Mouse (Mus musculus) heart, embryonic 13.5 days (tissue): ENCODE data around the gene 4930522H14Rik. TPM values are rescaled to one million over a fixed set of nuclear protein-coding genes. Genes with fewer than 3 reads are reported as not detected.
A peak's percentile ranks its signal among the peaks of the same experiment; 100 is the strongest.

Experiments used
- ATAC-seq: fragments of 200-750 bp; cut with Nextera tagmentation; 2 replicates; pipeline ENCODE4 v1.8.0; 2017; ENCODE audit warnings: moderate TSS enrichment; ENCODE audit not compliant: insufficient number of reproducible peaks, low FRiP score, low TSS enrichment; ENCODE audit errors: extremely low read depth
- H3K27ac ChIP-seq: fragments of 300-500 bp; sonication (generic); replicated peaks from 2 replicates; pipeline ENCODE4 v1.5.1; 2015; ENCODE audit warnings: moderate library complexity, mild to moderate bottlenecking, inconsistent platforms
- H3K27me3 ChIP-seq: fragments of 300-500 bp; sonication (generic); replicated peaks from 2 replicates; pipeline ENCODE4 v1.6.1; 2015; ENCODE audit warnings: mild to moderate bottlenecking, inconsistent platforms
- H3K36me3 ChIP-seq: fragments of 300-500 bp; sonication (generic); 2 replicates; pipeline ENCODE4 v1.6.1; 2015; ENCODE audit warnings: mild to moderate bottlenecking, inconsistent platforms
- H3K4me1 ChIP-seq: fragments of 300-500 bp; sonication (generic); 2 replicates; pipeline ENCODE4 v1.6.1; 2015; ENCODE audit warnings: inconsistent platforms
- H3K4me2 ChIP-seq: fragments of 300-500 bp; sonication (generic); 2 replicates; pipeline ENCODE4 v1.6.1; 2015; ENCODE audit warnings: inconsistent platforms, mild to moderate bottlenecking, moderate library complexity
- H3K4me3 ChIP-seq: fragments of 300-500 bp; sonication (generic); 2 replicates; pipeline ENCODE4 v1.5.1; 2015; ENCODE audit warnings: moderate library complexity, mild to moderate bottlenecking, inconsistent platforms
- H3K9ac ChIP-seq: fragments of 300-500 bp; sonication (generic); 2 replicates; pipeline ENCODE4 v1.6.1; 2015; ENCODE audit warnings: inconsistent platforms, mild to moderate bottlenecking, moderate library complexity
- H3K9me3 ChIP-seq: fragments of 300-500 bp; sonication (generic); 2 replicates; pipeline ENCODE4 v1.6.1; 2016; ENCODE audit warnings: inconsistent platforms
- WGBS: fragments of 180-500 bp; shearing (Covaris S2); methylation state at CpG from one replicate; pipeline ENCODE4 v1.1.7; 2015; ENCODE audit warnings: mixed read lengths; 5-methylcytosine and 5-hydroxymethylcytosine counted together
- polyA plus RNA-seq: library from polyadenylated mRNA; unstranded; fragments of >200 nt; fragmentation: Nextera tagmentation; extraction: Ambion mirVana; gene quantifications from 2 replicates; pipeline ENCODE4 v1.2.1, GENCODE M21; 2015

The 4930522H14Rik gene
- polyA plus RNA-seq, 1 experiment from 2014 or later = not detected

DNA sequence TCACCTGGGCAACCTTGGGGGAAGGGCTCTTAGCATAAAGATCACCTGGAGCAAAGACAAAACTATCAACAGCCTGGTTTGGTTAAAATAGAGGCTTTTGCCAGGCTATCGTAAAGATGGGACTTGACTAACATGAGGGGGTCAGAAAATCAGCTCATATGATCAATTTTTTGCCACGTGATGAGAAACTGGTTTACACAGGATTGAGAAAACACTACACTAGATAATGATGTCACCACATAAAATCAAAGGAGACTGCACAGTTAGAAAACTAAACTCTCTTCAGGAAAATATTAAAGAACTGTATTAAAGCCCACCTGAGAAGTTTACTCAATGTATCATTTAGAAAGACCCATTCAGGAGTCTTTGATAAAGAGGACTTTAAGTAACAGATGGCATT lies 56.0 kb downstream of the 4930522H14Rik start:
- peaks cover 33% of the 10 kb centered on the region for H3K4me1 ChIP-seq
- no peaks in the 10 kb centered on the region for H3K9me3 ChIP-seq
- no peak overlapping the region for H3K27ac ChIP-seq
- 46% methylated on average over 2 of the region's 2 CpGs for WGBS
- no peak for ATAC-seq
- H3K4me2 ChIP-seq = peak overlapping the region; percentile 70
- peaks cover 12% of the 10 kb centered on the region for H3K36me3 ChIP-seq
- peak overlapping the region; percentile 97 for H3K4me3 ChIP-seq
- peak overlapping the region; percentile 99 for H3K9ac ChIP-seq
- H3K27me3 ChIP-seq = no peaks in the 10 kb centered on the region

DNA sequence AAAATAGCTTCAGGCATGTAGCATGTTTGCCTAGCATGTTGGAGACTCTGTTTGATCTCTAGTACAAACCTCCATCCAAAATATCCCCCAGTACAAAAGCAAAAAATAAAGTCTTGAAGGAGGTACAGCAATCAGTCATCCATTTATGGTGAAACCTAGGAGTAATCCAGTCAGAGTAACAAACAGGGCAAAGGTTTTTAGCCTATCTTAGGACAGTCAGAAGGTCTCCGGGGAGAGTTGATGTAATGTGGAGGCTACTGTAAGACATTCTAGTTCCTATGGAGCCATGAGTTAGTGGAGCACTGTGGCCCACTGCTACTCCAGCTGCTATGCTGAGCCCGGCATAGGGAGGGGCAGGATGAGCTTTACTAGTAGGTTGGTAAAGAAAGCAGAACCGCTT lies 58.5 kb downstream of the 4930522H14Rik start:
- no peaks in the 10 kb centered on the region for H3K27me3 ChIP-seq
- peaks cover 12% of the 10 kb centered on the region for H3K36me3 ChIP-seq
- H3K4me3 ChIP-seq = no peak overlapping the region
- H3K27ac ChIP-seq = no peak overlapping the region
- no peak overlapping the region for H3K9ac ChIP-seq
- 89% methylated on average over 3 of the region's 3 CpGs for WGBS
- no peak for ATAC-seq
- H3K4me2 ChIP-seq = no peak overlapping the region
- no peaks in the 10 kb centered on the region for H3K9me3 ChIP-seq
- peaks cover 36% of the 10 kb centered on the region for H3K4me1 ChIP-seq

DNA sequence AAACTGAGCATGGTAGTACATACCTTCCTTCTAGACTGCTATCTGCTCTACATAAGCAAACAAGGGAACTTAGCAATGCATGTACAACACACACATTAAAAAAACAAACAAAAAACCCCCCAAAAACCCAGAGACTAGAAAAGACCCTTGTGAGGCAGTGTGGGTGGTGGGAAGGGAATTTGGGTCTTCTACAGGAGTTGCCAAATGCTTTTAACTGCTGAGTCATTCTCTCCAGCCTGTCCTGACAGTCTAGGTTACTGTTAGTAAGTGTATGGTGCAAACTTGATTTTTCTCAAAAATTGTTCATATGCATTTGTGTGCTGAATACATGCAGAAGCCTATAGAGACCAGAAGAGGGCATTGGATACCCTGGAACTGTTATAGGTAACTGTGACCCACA lies 59.5 kb downstream of the 4930522H14Rik start:
- Histone ChIP-seq H3K9ac (no peak overlapping the region), H3K4me3 (no peak overlapping the region), H3K4me1 (peaks cover 36% of the 10 kb centered on the region), H3K9me3 (no peaks in the 10 kb centered on the region), H3K36me3 (peaks cover 12% of the 10 kb centered on the region), H3K27ac (no peak overlapping the region), H3K27me3 (no peaks in the 10 kb centered on the region), H3K4me2 (no peak overlapping the region)
- no peak for ATAC-seq

DNA sequence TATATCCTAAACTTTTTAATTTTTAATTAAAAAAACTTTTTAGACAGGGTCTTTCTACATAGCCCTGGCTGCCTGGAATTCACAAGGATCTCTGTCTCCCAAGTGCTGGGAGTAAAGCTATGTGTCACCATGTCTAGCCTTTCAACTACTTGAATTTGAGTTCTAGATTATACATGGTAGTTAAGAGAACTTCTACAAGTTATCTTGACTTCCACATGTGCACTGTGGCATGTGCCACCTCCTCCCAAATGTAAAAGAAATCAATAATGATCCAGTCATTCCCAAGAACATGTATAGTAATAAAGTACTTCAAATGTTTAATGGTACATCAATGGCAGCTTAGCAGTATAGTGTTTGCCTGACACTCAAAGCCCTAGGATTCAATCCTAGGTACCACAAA lies 63.4 kb downstream of the 4930522H14Rik start:
- no peak overlapping the region for H3K9ac ChIP-seq
- H3K9me3 ChIP-seq = no peaks in the 10 kb centered on the region
- no peak for ATAC-seq
- H3K4me2 ChIP-seq = no peak overlapping the region
- H3K36me3 ChIP-seq = peaks cover 11% of the 10 kb centered on the region
- no peaks in the 10 kb centered on the region for H3K27me3 ChIP-seq
- peaks cover 27% of the 10 kb centered on the region for H3K4me1 ChIP-seq
- no peak overlapping the region for H3K27ac ChIP-seq
- H3K4me3 ChIP-seq = no peak overlapping the region

DNA sequence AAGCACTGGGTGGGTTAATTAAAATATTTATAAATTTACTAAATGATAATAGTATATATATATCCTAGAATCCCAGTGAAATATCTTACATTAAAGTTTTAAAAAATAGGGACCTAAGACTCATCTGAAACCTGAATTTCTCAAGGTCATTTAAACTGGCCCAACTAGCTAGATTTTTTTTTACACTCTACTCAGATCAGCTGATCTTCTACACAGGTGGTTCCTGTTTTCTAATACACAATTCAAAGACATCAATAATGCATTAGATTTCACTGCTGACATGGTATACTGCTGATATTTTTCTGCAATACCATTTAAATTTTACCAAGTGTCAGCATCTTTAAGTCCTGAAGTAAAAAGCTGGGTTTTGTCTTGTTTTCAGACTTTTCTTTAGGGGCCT lies 67.2 kb downstream of the 4930522H14Rik start:
- Histone ChIP-seq H3K9me3 (no peaks in the 10 kb centered on the region), H3K27me3 (no peaks in the 10 kb centered on the region), H3K27ac (no peak overlapping the region), H3K4me1 (peaks cover 38% of the 10 kb centered on the region), H3K4me2 (no peak overlapping the region), H3K36me3 (no peaks in the 10 kb centered on the region), H3K9ac (no peak overlapping the region), H3K4me3 (no peak overlapping the region)
- no peak for ATAC-seq

DNA sequence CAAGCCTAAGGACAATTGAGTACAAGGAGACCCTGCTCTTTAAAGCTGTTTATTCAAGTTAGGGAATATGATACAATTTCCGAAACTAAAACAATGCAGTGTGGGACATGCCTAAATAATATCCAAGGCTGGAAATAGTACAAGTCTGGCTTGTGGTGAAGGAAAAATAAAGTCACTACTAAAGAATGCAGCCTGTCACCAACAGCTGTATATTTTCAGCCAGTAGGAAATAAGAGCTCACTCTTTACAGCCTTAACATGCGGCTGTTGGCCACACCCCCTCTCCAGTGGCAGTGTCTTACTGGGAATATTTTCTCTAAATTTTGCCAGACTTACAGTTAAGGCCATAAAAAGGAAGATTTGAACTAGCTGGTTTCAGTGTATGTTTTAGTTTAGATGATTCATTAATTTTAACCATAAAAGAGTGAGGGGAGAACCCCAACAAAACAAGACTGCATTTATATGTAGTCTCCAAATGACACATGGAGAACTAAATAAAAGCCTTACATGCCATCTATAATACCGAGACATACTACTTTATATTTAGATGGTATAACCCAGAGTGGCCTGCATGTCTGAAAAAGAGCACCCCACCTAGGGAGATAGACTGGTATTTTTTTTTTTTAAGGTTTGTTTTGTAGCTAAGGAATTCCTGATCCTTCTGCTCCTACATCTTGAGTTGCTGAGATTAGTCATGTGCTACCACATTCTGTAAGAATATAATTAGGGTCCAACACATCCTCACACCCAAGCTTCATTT lies 70.5 kb downstream of the 4930522H14Rik start:
- ATAC-seq = peak; percentile 66
- Histone ChIP-seq H3K4me3 (0 out of 2 replicates have a peak overlapping the region, but pooled peaks have one; percentile 1), H3K9me3 (no peaks in the 10 kb centered on the region), H3K27me3 (no peaks in the 10 kb centered on the region), H3K4me2 (peak overlapping the region; percentile 55), H3K4me1 (peaks cover 42% of the 10 kb centered on the region), H3K27ac (peak overlapping the region; percentile 95), H3K9ac (peak overlapping the region; percentile 74), H3K36me3 (peaks cover 8% of the 10 kb centered on the region)
- 28% methylated on average over 3 of the region's 3 CpGs for WGBS

DNA sequence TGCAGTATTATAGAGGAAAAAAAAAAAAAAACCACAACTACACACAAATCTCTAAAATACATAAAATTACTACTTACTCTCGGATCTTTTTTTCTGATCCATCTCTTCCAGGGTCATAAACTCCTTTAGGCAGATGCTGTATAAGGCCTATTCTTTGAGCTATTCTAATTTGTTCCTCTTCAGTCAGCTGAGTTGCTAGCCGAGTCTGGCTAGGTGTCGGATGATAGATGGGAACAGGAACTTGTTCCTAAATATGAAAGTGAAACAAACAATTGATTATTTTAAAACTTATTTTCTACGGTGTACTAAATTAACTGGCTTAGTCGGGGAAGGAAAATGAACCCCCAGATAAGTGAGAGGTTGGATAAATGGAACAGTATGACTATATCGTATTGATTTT lies 74.3 kb downstream of the 4930522H14Rik start:
- whole genome bisulfite sequencing = 87% methylated on average over 6 of the region's 6 CpGs
- no peaks in the 10 kb centered on the region for H3K27me3 ChIP-seq

More for the DNA sequence above, 74.3 kb downstream of the 4930522H14Rik start:
- no peak for ATAC-seq
- Histone ChIP-seq H3K4me1 (peaks cover 31% of the 10 kb centered on the region), H3K9ac (no peak overlapping the region), H3K4me3 (no peak overlapping the region), H3K9me3 (no peaks in the 10 kb centered on the region), H3K4me2 (no peak overlapping the region), H3K36me3 (peaks cover 31% of the 10 kb centered on the region), H3K27ac (no peak overlapping the region)

Other genes with a start within 250 kb of the 4930522H14Rik start
- 8.8 and 9.7 TPM in 2 replicates for gene Ttc39a, start 124.7 kb downstream of the 4930522H14Rik start, polyA plus RNA-seq
- 42.6 and 45.0 TPM in 2 replicates for gene Rnf11, start 46.6 kb downstream of the 4930522H14Rik start, polyA plus RNA-seq
- gene Cdkn2c, start 135.9 kb upstream of the 4930522H14Rik start, polyA plus RNA-seq = 9.9 and 10.0 TPM in 2 replicates
- 18.3 and 20.4 TPM in 2 replicates for gene Faf1, start 145.3 kb upstream of the 4930522H14Rik start, polyA plus RNA-seq